Mouse (Mus musculus) myocyte (in vitro differentiated cells): ENCODE results near the gene Rimklb.

ENCODE experiments used
- MAX ChIP-seq: IDR thresholded peaks from one replicate; pipeline ENCODE4 v1.6.1; 2011; ENCODE audit warnings: low read depth, mild to moderate bottlenecking, control low read depth
- MYOG ChIP-seq, 3 experiments: IDR thresholded peaks; one replicate each; pipeline ENCODE4 v1.6.1; 2011; ENCODE audit warnings: control low read depth in 2 of 3, low read depth in 2 of 3, mild to moderate bottlenecking in 2 of 3; ENCODE audit not compliant: insufficient read length in 2 of 3, control insufficient read depth in 1 of 3, insufficient read depth in 1 of 3
- POLR2A ChIP-seq: IDR thresholded peaks from one replicate; pipeline ENCODE4 v1.6.1; 2011; ENCODE audit warnings: low read depth, mild to moderate bottlenecking, control low read depth, moderate library complexity; ENCODE audit not compliant: insufficient read length
- REST ChIP-seq: IDR thresholded peaks from one replicate; pipeline ENCODE4 v1.6.1; 2011; ENCODE audit warnings: mild to moderate bottlenecking, control low read depth, moderate library complexity; ENCODE audit not compliant: insufficient read depth, insufficient read length
- TCF12 ChIP-seq: IDR thresholded peaks from one replicate; pipeline ENCODE4 v1.6.1; 2011; ENCODE audit warnings: mild to moderate bottlenecking, control low read depth; ENCODE audit not compliant: poor library complexity, insufficient read depth, severe bottlenecking

DNA sequence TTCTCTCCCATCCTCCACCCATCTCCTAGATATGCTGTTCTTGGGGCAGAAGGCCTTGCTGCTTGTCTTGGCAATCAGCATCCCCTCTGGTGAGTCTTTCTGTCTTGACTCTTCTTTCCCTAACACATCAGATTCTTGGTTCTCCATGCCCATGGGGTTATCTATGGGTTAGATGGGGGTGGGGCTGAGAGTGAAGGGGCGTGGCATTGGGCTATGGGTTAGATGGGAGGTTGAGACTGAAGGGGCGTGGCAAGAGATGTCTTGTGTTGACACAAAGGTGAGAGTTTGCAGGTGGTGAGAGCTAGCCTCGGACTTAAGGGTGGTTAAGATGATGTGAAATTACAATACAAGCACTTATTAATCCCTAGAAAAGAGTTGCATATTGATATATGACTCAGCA is 15.8 kb upstream of the Rimklb start:
- TF ChIP-seq POLR2A (no peak), MYOG (IDR thresholded peaks at IDR 0.05; ENCODE audit: control insufficient read depth in 1 of 3, insufficient read depth in 1 of 3, insufficient read length in 2 of 3, low read depth in 2 of 3) (no peak), MAX (no peak), TCF12 (no peak), REST (no peak)
